Mouse (Mus musculus) embryonic facial prominence, embryonic 11.5 days (tissue): ENCODE results near the gene Bbip1. TPM values are rescaled to one million over a fixed set of nuclear protein-coding genes. Genes with fewer than 3 reads are reported as not detected.

Experiments
- ATAC-seq: fragments of 200-750 bp; cut with Nextera tagmentation; replicated peaks from 2 replicates; pipeline ENCODE4 v1.8.0; 2017; ENCODE audit warnings: low read depth; ENCODE audit not compliant: insufficient number of reproducible peaks, low FRiP score, low TSS enrichment
- DNase-seq: peaks from one replicate; pipeline ENCODE4 v3.0.0-alpha.2; 2015; ENCODE audit warnings: low spot score
- H3K27ac ChIP-seq: fragments of 300-500 bp; sonication (generic); replicated peaks from 2 replicates; pipeline ENCODE4 v1.5.1; 2014; ENCODE audit warnings: mild to moderate bottlenecking, low read depth, low read length, control low read depth
- H3K27me3 ChIP-seq: fragments of 300-500 bp; sonication (generic); 2 replicates; pipeline ENCODE4 v1.6.1; 2014; ENCODE audit warnings: mild to moderate bottlenecking, low read length, moderate library complexity, mixed read lengths; ENCODE audit not compliant: control insufficient read depth, insufficient read depth
- H3K36me3 ChIP-seq: fragments of 300-500 bp; sonication (generic); replicated peaks from 2 replicates; pipeline ENCODE4 v1.6.1; 2014; ENCODE audit warnings: low read depth, mild to moderate bottlenecking, low read length, moderate library complexity, mixed read lengths; ENCODE audit not compliant: control insufficient read depth, insufficient read depth
- H3K4me1 ChIP-seq: fragments of 300-500 bp; sonication (generic); 2 replicates; pipeline ENCODE4 v1.6.1; 2014; ENCODE audit warnings: low read length, mixed read lengths; ENCODE audit not compliant: control insufficient read depth, insufficient read depth
- H3K4me2 ChIP-seq: fragments of 300-500 bp; sonication (generic); 2 replicates; pipeline ENCODE4 v1.6.1; 2014; ENCODE audit warnings: low read depth, mild to moderate bottlenecking, control low read depth, low read length, moderate library complexity
- H3K4me3 ChIP-seq: fragments of 300-500 bp; sonication (generic); 2 replicates; pipeline ENCODE4 v1.5.1; 2014; ENCODE audit warnings: low read depth, low read length, control low read depth
- H3K9ac ChIP-seq: fragments of 300-500 bp; sonication (generic); replicated peaks from 2 replicates; pipeline ENCODE4 v1.6.1; 2014; ENCODE audit warnings: mild to moderate bottlenecking, control low read depth, low read length
- H3K9me3 ChIP-seq: fragments of 300-500 bp; sonication (generic); replicated peaks from 2 replicates; pipeline ENCODE4 v1.6.1; 2016; ENCODE audit warnings: mild to moderate bottlenecking, low read length, inconsistent platforms, mixed read lengths; ENCODE audit not compliant: control insufficient read depth
- WGBS: fragments of 180-500 bp; shearing (Covaris S2); extraction: QIAGEN DNeasy Blood & Tissue Kit; methylation state at CpG from one replicate; pipeline ENCODE4 v1.1.7; 2014; 5-methylcytosine and 5-hydroxymethylcytosine counted together
- polyA plus RNA-seq: library from polyadenylated mRNA; unstranded; fragments of >200 nt; fragmentation: Nextera tagmentation; extraction: Ambion mirVana; gene quantifications from 2 replicates; pipeline ENCODE4 v1.2.1, GENCODE M21; 2014

Gene Bbip1
- polyA plus RNA-seq, 1 experiment from 2014 or later, result 114 TPM

- DNase-seq (no peak), ATAC-seq (no peak)
- Histone ChIP-seq H3K4me1 (no peaks in the 10 kb centered on the region; the same call in 1 of the 2 replicates), H3K27ac (no peak overlapping the region), H3K9me3 (no peaks in the 10 kb centered on the region), H3K27me3 (no peaks in the 10 kb centered on the region), H3K36me3 (no peaks in the 10 kb centered on the region), H3K9ac (no peak overlapping the region), H3K4me3 (no peak overlapping the region), H3K4me2 (no peak overlapping the region)
- 88% methylated on average over 10 of the region's 10 CpGs for WGBS
These were observed 57.7 kb downstream of the Bbip1 start for GRCm38 (mm10) chr19:53886576-53887370.

- H3K4me2 ChIP-seq, result no peak overlapping the region
- no peak overlapping the region for H3K27ac ChIP-seq
- ATAC-seq (no peak), DNase-seq (no peak)
- no peaks in the 10 kb centered on the region for H3K27me3 ChIP-seq
- WGBS, result 48% methylated on average over 10 of the region's 10 CpGs
- no peak overlapping the region for H3K4me3 ChIP-seq
- no peaks in the 10 kb centered on the region; the same call in 1 of the 2 replicates for H3K4me1 ChIP-seq
- no peaks in the 10 kb centered on the region for H3K9me3 ChIP-seq
- no peaks in the 10 kb centered on the region for H3K36me3 ChIP-seq
- H3K9ac ChIP-seq, result no peak overlapping the region
These were observed 59.0 kb downstream of the Bbip1 start for GRCm38 (mm10) chr19:53885450-53885849.

- Histone ChIP-seq H3K9ac (no peak overlapping the region), H3K4me3 (no peak overlapping the region), H3K36me3 (no peaks in the 10 kb centered on the region), H3K27me3 (no peaks in the 10 kb centered on the region), H3K27ac (no peak overlapping the region), H3K4me1 (no peaks in the 10 kb centered on the region; the same call in 1 of the 2 replicates), H3K9me3 (no peaks in the 10 kb centered on the region), H3K4me2 (no peak overlapping the region)
- no peak for ATAC-seq
- WGBS, result 52% methylated on average over 5 of the region's 5 CpGs
- no peak for DNase-seq
These were observed 62.6 kb downstream of the Bbip1 start for GRCm38 (mm10) chr19:53881786-53882185.

GRCm38 (mm10) chr19:53880460-53880859 lies 64.0 kb downstream of the Bbip1 start:
- Histone ChIP-seq H3K4me3 (no peak overlapping the region), H3K36me3 (no peaks in the 10 kb centered on the region), H3K9me3 (no peaks in the 10 kb centered on the region), H3K9ac (no peak overlapping the region), H3K27me3 (no peaks in the 10 kb centered on the region), H3K4me2 (no peak overlapping the region), H3K4me1 (no peaks in the 10 kb centered on the region), H3K27ac (no peak overlapping the region)
- WGBS, result 83% methylated on average over 1 of the region's 1 CpGs
- DNase-seq (no peak), ATAC-seq (no peak)

Other genes starting within 250 kb of the Bbip1 start
- 88.4 and 96.2 TPM in 2 replicates for gene Pdcd4, start 52.4 kb downstream of the Bbip1 start, polyA plus RNA-seq
- 72.5 and 79.7 TPM in 2 replicates for gene Shoc2, start 321 bp downstream of the Bbip1 start, polyA plus RNA-seq
- gene Adra2a, start 99.5 kb upstream of the Bbip1 start, polyA plus RNA-seq, result 0.52 and 0.88 TPM in 2 replicates